Mouse (Mus musculus): Measurements from ENCODE around the gene Erfe.

The Erfe gene

DNA sequence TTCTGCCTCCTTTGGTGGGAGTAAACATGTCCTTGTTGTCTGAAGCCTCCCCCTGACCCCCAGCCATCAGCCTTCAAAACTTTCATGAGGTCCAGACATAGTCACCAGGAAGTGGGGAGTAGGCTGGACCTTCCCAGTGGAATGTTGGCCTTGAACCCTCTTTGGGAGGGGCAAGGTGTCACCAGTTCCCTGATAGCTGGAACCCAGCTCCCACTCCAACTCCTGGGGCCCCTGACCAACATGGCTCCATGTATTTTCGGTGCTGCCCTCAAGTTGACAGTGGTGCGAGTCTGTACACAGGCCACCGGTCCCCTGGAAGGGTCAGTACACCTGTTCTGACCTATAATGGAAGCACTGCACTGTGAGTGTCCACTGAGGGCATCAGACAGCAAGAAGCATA, 1.1 kb downstream of the Erfe start:
- in situ Hi-C loops (cut with MboI; ENCODE audit: low pct_unique_long_range_greater_than_20kb in 1 of 2, low sequenced_read_pairs in 2 of 2, unreplicated experiment in 1 of 2) = no loop called here

DNA sequence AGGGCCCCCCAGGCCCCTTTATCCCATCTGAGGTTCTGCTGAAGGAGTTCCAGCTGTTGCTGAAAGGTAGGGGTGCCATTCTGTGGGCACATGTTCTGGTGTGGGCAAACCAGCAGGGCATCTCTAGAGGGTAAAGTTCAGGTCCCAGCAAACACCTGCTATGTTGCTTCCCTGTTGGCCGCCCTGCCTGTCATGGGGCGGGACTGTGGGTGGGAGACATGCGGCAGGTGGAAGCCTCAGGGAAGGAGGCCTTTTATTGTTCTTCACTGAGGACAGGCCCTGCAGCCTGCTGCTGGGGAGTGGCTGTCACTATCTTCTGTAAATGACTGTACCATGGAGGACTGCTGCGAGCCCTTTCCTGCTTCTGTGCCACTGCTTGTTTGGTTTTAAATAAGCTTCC, 3.2 kb downstream of the Erfe start:
- in situ Hi-C loops (cut with MboI; ENCODE audit: low pct_unique_long_range_greater_than_20kb in 1 of 2, low sequenced_read_pairs in 2 of 2, unreplicated experiment in 1 of 2) = no loop called here

DNA sequence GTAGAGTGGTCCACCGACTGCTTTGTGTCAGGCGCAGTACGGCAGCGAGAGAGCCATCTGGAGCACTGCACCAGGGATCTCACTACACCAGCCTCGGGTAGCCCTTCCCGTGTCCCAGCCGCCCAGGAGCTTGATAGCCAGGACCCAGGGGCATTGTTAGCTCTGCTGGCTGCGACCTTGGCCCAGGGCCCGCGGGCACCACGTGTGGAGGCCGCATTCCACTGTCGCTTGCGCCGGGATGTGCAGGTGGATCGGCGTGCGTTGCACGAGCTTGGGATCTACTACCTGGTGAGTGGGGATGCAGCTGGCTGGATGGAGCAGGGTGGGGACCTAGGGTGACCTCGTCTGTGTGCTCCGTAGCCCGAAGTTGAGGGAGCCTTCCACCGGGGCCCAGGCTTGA, 3.8 kb downstream of the Erfe start:
- in situ Hi-C loops (cut with MboI; ENCODE audit: low pct_unique_long_range_greater_than_20kb in 1 of 2, low sequenced_read_pairs in 2 of 2, unreplicated experiment in 1 of 2) = no loop called here

DNA sequence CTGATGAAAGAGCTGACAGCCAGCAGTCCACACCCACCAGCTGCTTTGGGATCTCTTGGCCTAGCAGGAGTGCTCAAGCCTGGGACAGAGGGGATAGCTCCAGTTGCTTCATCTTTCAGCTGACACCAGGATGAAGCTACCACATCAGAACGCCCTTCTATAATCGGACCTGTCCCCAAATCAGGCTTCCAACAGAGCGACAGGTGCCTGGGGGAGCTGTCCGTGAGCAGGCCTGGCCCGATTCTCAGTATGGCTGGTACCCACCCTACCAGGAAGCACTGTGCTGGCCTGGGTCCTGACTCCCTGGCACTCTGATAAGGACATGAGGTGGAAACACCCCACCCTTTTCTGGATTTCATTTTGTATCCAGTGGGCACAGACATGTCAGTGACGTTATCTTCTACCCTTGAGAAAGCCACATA, 7.2 kb downstream of the Erfe start:
- in situ Hi-C loops (cut with MboI; ENCODE audit: low pct_unique_long_range_greater_than_20kb in 1 of 2, low sequenced_read_pairs in 2 of 2, unreplicated experiment in 1 of 2) = no loop called here

DNA sequence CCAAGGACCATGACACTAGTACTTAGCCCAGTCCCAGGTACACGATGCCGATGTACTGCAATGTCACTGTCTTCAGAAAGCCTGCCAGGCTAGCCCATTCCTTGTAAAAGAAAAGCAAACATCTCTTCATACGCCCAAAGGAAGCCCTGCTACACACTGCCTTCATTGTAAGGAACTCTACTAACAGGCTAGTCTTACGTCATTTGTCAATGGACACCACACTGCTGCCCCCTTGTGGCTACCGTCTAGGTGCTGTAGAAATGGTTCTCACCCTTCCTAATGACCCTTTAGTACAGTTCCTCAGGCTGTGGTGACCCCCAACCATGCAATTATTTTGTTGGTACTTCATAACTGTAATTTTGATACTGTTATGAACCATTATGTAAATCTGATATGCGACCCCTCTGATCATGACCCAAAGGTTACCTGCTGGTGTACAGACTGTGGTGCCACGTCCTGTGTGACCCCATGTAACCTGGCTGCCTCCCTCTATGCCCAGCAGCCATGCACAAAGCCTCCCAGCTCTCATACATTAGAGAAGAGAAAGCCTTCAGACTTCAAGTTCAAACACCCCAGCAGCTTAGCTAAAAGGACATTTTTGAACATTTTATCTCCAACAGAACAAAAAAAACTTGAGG, 14.3 kb downstream of the Erfe start:
- in situ Hi-C loops (cut with MboI; ENCODE audit: low pct_unique_long_range_greater_than_20kb in 1 of 2, low sequenced_read_pairs in 2 of 2, unreplicated experiment in 1 of 2) = no loop called here

DNA sequence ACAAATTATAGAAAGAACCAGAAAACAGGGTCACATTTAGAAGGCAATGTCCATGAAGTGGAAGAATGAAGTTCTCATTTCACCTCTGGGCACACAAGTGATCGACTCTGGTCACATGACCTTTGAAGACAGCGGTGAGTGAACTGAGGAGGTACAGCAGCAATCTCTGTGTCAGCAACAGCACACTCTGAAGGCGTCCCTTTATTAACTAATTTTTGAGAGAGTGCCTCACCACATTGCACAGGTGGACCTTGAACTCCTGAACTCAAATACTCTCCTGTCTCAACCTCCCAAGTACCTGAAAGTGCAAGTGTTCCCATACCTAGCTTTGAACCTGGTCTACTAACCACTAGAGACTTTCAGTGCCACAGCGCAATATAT, 14.9 kb downstream of the Erfe start:
- in situ Hi-C loops (cut with MboI; ENCODE audit: low pct_unique_long_range_greater_than_20kb in 1 of 2, low sequenced_read_pairs in 2 of 2, unreplicated experiment in 1 of 2) = no loop called here

DNA sequence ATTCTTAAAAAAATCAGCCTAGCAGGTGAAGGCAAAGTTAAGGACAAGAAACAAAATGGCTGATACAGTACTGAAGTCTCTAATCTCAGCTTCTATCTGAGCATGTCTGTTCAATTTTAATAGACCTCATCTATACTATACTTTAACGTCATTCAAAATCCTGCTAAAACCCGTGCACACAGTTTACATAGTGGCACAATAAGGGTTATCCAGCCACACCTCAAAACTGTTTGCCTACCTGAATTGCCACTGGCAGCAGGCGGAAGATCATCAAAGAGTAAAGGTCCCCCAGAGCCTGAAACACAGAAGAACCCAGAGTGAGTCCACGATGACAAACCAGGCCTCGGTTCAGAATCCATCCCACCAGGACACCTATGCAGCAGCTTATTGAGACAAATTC, 24.1 kb downstream of the Erfe start:
- in situ Hi-C loops (cut with MboI; ENCODE audit: low pct_unique_long_range_greater_than_20kb in 1 of 2, low sequenced_read_pairs in 2 of 2, unreplicated experiment in 1 of 2) = no loop called here

DNA sequence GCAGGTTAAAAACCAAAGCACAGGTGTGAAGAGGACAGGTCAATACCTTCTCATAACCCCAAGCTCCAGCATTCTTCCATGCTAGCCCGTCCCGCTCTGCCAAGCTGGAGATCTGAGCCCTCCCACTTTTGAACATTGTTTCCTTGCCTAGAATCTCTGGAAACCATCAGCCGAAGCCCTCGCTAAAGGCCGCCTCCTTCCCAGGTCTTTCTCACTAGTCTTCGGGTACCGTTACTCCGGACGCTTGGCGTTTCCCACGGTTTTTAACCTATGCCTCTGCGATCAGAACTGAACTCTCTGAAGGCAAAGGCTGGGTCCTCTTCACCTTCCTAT, 31.7 kb downstream of the Erfe start:
- in situ Hi-C loops (cut with MboI; ENCODE audit: low pct_unique_long_range_greater_than_20kb in 1 of 2, low sequenced_read_pairs in 2 of 2, unreplicated experiment in 1 of 2) = no loop called here

DNA sequence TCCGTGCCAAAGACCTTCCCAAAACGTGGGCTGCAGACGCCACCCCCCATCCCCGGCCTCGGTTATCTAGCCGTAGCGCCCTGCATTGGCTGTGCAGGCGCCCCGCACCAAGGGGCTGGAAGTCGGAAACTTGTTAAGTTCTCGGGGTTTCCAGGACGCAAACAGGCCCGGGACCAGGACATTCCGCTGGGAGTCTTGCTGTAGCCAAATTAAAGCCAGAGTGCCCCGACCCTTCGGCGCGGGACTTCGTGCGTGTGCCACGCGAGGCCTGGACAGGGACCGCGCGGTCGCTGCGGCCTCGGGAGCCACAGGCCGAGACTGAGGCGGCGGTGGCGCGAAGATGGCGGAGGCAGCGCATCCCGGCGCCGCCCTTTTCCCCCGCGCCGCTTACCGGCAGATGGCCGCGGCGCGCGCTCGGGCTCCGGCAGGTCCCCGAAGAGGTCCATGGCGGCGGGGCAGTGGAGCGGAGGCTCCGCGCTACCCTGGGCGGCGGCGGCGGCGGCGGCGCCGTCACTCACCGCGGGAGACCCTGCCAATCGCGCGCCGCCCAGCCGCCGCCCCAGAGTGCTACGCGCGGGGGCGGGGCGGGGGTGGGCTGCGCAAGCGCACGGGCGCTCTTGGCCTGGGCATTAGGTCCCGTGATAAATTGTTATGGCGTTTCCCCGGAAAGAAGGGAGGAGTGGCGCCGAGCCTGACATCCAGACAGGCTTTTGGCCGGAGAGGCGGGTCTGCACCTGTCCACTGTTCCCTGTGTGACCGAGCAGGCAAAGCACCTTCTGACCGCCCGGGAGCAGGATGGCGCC, 32.2 kb downstream of the Erfe start, which contains the start of gene Ilkap:
Ilkap (minus strand) TSS at position 556 of the 803 bp plus-strand sequence.
- in situ Hi-C loops (cut with MboI; ENCODE audit: low pct_unique_long_range_greater_than_20kb in 1 of 2, low sequenced_read_pairs in 2 of 2, unreplicated experiment in 1 of 2) = no loop called here

DNA sequence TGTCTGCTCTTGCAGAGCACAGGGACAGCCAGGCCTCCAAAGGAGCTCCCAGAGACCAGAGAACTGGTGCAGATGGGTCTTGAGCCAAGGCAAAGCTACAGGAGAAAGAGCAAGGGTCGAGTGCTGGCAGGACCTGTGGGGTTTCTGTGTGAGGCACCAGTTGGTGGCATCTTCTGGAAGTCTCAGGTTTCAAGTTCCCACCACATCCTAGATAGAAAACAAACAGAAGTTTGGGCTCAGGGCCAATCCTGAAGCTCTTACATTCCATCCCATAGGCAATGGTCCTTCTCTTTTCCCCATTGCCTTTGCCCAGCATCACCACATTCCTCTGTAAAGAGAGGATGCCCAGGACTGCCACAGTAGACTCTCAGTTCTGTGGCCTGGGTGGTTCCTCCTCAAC, 38.7 kb downstream of the Erfe start:
- in situ Hi-C loops (cut with MboI; ENCODE audit: low pct_unique_long_range_greater_than_20kb in 1 of 2, low sequenced_read_pairs in 2 of 2, unreplicated experiment in 1 of 2) = no loop called here

DNA sequence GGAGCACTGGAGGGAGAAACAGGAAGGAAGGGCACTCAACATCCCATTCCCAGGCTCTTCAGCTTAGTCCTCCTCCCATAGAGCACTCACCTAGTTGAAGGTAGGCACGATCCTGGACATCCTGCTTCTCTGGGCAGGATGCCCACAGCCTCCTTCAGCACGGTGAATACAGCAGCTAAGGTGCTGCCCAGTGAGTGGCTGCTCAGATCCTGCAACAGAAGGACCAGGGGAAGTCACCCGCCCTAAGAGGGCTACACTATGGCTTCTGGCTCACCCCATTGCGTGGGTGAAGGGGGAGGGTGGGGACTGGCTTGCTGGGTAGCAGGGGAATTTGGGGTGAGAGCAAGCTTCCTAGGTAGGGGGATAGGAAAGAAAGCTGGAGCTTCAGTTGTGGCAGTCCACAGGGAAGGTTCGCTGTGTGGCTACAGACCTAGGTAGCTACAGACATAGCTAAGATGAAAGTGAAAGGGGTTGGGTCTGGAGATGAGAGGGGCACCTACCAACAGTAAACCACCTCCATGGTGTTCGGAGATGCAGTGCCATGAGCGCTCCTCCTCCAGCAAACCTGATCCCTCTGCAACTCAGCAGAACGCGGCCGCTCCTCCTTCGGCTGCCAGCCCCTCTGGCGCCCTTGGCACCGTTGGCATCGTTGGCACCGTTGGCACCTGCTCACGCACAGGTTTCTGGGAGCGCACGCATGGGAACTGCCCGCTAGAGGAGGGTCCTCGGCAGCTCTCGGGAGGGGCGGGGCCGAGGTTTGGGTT, 39.4 kb downstream of the Erfe start:
- in situ Hi-C loops (cut with MboI; ENCODE audit: low pct_unique_long_range_greater_than_20kb in 1 of 2, low sequenced_read_pairs in 2 of 2, unreplicated experiment in 1 of 2) = no loop called here

DNA sequence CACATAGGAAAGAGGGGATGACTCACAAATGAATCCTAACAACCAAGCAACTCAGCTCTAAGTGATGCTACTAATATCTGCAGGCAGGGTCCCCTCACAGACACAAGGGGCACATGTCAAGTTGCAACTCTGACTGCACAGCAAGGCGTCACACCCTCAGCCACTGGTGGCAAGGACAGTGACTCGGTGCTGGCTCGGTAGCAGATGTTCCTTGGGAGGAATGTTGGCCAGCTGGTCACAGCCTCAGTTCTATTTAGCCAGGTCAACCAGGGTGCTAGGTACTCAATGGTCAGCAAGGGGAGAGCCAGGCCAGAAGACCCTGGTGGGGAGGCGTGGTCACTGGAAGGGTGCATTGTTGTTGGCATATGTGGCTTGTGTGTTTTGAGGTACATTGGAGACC, 41.6 kb downstream of the Erfe start:
- in situ Hi-C loops (cut with MboI; ENCODE audit: low pct_unique_long_range_greater_than_20kb in 1 of 2, low sequenced_read_pairs in 2 of 2, unreplicated experiment in 1 of 2) = no loop called here

DNA sequence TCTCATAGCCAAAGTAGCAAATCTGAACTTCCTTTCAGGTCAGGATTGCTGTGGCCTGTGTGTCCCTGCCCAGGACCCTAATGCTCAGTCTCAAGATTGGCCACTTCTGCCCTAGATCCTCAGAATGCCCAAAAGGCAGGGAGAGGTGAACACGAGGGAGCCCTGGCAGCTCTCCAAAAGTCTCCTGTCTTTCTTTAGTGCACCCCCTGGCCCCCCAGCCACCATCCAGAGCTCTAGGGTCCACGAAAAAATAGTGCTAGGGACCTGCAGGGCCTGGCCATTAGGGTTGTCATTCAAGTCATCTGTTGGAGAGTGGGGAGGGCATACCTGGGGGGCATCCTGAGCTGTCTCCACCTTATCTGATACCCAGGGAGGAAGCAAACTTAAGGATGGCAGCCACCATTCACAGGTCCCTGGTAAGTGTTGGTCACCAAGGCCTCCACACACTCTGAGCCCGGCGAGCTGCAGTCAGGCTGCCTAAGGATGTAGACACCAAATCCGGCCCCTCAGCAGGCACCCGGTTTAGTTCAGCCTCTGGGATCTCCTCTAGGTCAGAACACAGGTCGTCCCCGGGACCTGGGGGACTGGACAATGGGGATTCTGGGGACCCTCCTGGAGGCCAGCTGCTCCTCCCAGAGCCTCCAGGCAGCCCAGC, 45.5 kb downstream of the Erfe start:
- in situ Hi-C loops (cut with MboI; ENCODE audit: low pct_unique_long_range_greater_than_20kb in 1 of 2, low sequenced_read_pairs in 2 of 2, unreplicated experiment in 1 of 2) = no loop called here

DNA sequence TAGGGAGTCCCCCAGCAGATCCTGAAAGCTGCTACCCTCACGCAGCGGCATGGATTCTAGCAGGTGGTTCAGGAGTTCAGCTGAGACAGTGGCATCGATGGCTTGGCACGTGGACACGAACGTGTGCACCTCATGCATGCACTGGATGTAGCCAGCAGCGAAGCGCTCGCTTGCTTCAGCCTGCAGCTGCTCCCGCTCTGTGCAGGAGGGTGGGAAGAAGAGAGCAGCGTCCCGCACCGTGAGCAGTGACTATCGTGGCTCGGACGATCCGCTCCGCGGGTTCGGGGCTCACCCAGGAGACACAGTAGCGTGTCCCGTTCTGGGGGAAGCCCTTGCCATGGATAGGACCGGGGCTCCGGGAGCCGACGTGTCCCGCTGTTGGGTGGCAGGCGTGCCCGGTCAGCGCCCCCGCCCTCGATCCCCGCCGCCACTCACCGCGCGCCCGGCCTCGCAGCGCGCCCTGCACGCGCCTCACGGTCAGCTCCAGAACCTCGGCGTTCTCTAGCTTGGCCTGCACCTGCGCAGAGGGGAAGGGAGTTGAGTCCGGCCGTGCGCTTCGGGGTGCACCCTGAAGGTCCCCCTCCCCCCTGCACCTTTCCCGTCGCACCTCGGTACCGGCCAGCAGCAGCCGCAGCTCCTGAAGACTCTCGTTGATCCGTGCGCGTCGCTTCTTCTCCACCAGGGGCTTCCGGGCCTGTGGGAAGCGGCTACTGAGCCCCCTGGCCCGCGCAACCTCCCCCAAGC, 46.2 kb downstream of the Erfe start:
- in situ Hi-C loops (cut with MboI; ENCODE audit: low pct_unique_long_range_greater_than_20kb in 1 of 2, low sequenced_read_pairs in 2 of 2, unreplicated experiment in 1 of 2) = no loop called here

DNA sequence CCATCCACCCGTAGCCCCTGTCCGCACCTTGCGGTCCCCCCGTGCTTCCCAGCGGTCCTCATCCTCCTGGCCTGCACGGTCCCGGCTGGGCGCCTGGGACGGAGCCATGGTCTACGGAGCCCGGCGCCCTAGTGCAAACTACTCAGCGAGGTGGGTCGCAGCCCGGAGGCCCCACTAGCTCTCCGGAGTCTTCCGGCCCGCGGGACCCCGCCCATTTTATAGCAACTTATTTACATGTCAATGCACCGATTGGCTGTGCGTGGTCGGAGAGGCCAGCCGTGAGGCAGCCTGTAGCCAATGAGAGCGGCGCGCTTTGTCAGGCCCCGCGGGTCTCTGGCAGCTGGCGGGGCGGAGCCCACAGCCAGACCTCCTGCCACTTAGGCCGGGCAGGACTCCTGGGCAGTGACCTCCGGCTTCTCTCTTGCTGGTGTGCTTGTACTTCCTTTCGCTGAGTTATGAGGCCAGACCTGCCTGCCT, 46.8 kb downstream of the Erfe start:
- in situ Hi-C loops (cut with MboI; ENCODE audit: low pct_unique_long_range_greater_than_20kb in 1 of 2, low sequenced_read_pairs in 2 of 2, unreplicated experiment in 1 of 2) = no loop called here

DNA sequence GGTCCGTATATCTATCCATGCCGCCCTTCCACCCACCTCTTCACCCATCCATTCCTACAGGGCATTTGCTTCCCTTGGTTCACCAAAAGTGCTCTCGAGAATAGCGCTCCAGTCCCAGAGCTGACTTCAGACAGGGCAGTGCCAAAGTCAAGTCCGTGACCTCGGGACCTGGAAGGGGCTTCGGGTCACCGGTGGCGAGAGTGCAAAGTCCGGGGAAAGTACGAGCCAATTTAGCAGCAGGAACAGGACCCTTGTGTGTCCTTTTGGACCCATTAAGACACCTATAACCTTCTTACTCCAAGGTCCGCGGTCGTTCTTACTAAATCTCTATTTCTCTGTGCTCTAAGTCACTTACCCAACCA, 47.3 kb downstream of the Erfe start:
- in situ Hi-C loops (cut with MboI; ENCODE audit: low pct_unique_long_range_greater_than_20kb in 1 of 2, low sequenced_read_pairs in 2 of 2, unreplicated experiment in 1 of 2) = no loop called here

DNA sequence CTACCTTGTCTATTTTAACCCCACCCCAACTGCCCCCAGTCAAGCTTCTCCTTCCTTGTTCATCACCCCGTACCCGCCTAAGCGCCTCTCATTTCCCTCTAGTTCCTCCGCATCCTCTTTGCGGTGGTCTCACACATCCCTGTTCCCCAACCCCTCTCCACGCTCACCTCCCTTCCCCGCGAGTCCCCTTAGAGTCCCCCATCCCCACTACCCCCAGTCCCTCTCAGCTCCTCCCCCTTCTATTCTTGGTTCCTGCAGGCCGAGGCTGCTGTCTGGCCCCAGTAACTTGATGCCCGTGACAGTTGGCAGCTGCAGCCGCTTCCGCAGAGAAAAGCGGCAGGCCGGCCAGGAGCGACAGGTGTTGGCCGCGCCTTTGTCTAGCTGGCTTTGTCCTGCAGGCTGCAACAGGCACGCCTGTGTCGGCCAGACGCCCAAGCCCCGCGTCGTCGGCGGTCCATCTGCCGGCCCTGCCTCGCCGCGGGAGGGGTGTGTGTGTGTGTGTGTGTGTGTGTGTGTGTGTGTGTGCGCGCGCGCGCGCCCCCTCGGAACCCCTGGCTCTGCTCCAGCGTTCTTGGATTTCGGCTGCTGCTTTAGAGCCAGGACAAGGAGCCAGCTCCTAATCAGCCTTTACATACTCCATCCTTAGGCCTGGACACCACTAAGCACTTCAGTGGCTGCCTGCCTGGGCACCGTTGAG, 47.8 kb downstream of the Erfe start, which contains the start of gene Hes6:
Hes6 (minus strand) TSS at position 141 of the 697 bp plus-strand sequence.
- in situ Hi-C loops (cut with MboI; ENCODE audit: low pct_unique_long_range_greater_than_20kb in 1 of 2, low sequenced_read_pairs in 2 of 2, unreplicated experiment in 1 of 2) = no loop called here

DNA sequence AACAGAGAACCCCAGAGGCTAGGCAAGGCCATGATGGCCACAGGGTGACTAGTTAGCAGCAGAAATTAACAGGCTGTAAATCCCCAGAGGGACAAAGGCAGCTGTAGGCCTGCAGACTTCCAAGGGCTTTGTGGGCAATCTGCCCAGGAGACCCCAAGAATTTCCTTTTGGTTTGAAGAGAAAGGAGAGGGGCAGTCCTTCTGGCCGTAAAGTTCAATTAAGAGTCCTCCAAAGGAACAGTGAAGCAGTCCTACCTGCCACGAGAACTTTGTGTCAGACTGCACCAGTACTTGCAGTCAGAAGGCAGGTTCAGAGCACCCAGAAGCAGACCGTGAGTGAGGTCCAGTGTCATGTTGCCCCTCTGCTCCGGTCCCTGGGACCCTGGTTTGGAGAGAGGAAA, 48.7 kb downstream of the Erfe start:
- in situ Hi-C loops (cut with MboI; ENCODE audit: low pct_unique_long_range_greater_than_20kb in 1 of 2, low sequenced_read_pairs in 2 of 2, unreplicated experiment in 1 of 2) = no loop called here
